Mouse (Mus musculus) brain, embryonic 14.5 days (tissue): ENCODE data around the gene Sh3pxd2a. TPM values are rescaled to one million over a fixed set of nuclear protein-coding genes. Genes with fewer than 3 reads are reported as not detected.

Experiments
- DNase-seq: peaks from one replicate; pipeline ENCODE4 v3.0.0-alpha.2; 2011; ENCODE audit warnings: low read depth
- CTCF ChIP-seq: fragments of 200-500 bp; IDR thresholded peaks from 2 replicates; pipeline ENCODE4 v1.5.1; 2012; ENCODE audit warnings: inconsistent platforms, mild to moderate bottlenecking, moderate library complexity, borderline replicate concordance; ENCODE audit not compliant: insufficient read depth, insufficient read length; ENCODE audit errors: extremely low read depth
- POLR2A ChIP-seq: fragments of 200-500 bp; IDR thresholded peaks from 2 replicates; pipeline ENCODE4 v1.6.1; 2012; ENCODE audit warnings: mild to moderate bottlenecking, inconsistent platforms, borderline replicate concordance; ENCODE audit not compliant: poor library complexity, insufficient read depth, insufficient read length, severe bottlenecking; ENCODE audit errors: extremely low read depth
- polyA plus RNA-seq: library from polyadenylated mRNA; depleted of rRNA; stranded (reverse); fragments of >200 nt; gene quantifications from 2 replicates; pipeline ENCODE4 v1.2.3, GENCODE M21; 2012

The Sh3pxd2a gene
- polyA plus RNA-seq, 1 experiment, result 14.5 TPM

DNA sequence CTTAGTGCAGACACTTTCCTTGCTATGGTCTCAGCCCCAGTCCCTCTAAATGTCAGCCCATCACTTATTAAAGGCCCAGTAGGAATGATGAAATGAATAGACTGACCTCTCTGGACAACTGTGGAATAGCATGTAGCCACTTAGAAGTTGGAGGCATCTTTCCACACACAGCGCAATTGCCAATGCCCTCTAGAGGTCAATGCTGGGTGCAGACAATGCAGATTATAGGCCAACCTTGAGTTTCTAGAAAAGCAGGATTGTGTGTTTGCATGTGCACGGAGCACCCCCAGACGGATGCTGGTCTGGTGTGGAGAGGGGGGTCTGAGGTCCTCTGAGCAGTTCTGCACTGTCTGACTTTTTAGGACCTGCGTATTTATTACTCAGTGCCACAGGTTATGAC is 39.4 kb upstream of the Sh3pxd2a start:
- TF ChIP-seq POLR2A, result no peak
- TF ChIP-seq CTCF, result peak; percentile 54; the same call in 1 of the 2 replicates
- DNase-seq, result peak; percentile 60

DNA sequence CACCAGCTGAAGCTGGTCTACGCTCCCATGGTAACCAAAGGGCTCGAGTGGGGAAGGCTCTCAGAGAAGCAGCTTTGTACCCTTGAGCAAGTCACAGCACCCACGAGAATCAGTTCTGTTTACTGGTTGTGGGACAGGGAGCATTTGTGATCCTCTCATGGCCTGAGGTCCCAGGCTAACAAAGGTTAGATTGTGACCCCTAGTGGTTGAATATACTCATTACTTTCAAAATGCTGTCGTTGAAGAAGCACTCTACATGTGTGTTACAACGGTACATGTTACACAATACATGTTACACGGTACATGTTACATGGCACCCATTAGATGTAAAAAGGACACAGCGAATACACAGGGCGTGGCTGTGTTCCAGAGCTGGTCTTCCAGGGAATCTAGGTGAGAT is 38.4 kb upstream of the Sh3pxd2a start:
- DNase-seq, result peak; percentile 58
- TF ChIP-seq CTCF, result peak; percentile 33; the same call in 1 of the 2 replicates
- no peak for TF ChIP-seq POLR2A

DNA sequence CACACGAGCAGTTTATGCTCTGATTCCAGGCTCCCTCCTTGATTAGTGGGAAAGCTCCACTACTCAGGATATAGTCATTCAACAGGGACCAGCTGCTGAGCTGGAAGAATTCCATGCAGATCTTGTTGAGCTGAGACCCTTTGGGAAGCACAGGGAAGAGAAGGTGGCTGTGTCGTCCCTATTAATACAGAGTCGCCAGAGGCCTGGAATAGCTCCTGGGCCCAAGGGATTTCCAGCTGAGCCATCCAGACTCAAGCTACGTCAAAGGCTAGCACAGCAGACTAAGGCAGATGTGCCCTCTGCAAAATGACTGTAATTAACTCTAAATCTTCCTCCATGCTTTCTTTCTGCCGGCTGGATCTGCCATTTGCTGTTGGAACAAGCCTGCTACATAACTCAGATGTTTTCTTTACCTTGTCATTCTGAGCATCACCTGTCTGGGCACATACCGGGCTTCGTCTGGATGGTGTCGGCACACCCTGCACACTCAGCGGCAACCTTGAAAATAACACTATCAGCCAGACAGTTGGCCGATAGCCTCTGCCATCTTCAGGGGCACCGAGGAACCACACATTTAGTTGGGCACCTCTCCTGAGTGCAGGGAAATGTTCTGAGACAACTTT is 36.3 kb upstream of the Sh3pxd2a start:
- DNase-seq, result peak; percentile 33
- TF ChIP-seq CTCF (no peak), POLR2A (no peak)

DNA sequence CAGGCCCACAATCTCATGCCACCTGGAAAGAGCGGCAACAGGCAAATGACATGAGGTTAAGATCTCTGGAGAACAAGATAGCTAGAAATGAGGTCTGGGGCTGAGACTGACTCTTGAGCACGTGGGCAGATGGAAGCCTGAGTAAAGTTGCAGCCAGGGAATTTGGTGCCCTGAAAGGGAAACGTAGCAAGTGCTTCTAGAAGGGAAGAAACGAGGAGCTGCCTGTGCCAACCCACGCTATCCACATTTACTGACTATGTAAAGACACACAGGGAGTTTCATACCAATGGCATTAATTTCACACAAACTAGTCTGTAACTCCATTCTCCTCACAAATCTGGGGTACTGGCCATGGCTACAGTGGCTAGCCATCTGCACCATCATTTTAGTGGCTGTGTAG is 35.6 kb upstream of the Sh3pxd2a start:
- no peak for DNase-seq

DNA sequence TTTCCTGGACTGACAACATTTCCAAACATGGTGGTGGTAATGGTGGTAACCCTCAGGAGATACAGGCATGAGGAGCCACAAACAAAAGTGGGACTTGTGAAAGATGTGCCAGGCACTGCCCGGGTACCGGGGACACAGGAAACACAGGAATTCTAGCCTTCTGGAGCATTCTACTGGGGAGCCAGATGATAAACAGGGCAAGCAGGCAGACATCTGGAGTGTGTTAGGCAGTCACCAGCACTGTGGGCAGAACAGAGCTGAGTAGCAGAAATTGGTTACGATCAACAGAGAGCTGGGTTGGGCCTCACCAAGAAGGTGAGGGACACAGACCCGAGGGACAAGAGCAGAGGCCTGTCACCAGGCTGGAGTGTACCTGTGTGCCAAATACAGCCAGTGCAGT is 34.7 kb upstream of the Sh3pxd2a start:
- DNase-seq, result no peak
- TF ChIP-seq POLR2A, result no peak

More for the DNA sequence above, 35.6 kb upstream of the Sh3pxd2a start:
- TF ChIP-seq CTCF, result no peak
- no peak for TF ChIP-seq POLR2A

DNA sequence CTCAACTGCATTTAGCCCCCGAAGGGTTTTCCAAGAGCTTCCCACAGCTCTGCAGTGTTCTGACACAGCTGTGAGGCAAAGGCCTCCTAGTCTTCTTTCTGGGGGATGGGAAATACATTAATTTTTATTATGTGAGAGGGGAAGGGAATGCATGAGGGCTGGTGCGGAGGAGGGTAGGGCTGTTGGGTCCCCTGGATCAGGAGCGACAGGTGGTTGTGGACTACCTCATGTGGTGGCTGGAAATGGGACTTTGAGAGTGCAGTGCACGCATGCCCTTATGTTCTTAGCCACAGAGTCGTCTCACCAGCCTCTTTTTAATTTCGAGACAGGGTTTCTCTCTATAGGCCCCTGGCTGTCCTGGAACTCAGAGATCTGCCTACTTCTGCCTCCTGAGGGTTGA is 33.5 kb upstream of the Sh3pxd2a start:
- TF ChIP-seq CTCF, result no peak
- no peak for TF ChIP-seq POLR2A
- no peak for DNase-seq

DNA sequence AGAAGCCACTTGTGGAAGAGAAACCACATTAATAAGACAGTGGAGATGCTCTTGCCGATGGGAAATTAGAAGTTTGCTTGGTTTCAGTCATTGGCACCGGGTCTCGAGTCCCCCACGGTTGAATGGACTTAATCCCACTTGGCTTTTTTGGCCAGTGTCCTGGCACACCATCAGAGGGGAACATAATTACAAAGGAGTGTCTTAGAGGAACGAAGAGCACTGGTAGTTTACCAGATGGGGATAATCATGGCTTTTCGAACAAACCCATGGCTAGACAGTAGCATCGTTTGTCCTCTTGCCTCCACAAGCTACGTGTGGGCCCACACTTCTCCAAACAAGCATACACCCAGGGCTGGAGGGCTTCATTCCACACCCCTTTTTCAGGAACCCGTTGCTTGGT is 33.1 kb upstream of the Sh3pxd2a start:
- DNase-seq, result peak; percentile 53
- TF ChIP-seq CTCF (no peak), POLR2A (no peak)

DNA sequence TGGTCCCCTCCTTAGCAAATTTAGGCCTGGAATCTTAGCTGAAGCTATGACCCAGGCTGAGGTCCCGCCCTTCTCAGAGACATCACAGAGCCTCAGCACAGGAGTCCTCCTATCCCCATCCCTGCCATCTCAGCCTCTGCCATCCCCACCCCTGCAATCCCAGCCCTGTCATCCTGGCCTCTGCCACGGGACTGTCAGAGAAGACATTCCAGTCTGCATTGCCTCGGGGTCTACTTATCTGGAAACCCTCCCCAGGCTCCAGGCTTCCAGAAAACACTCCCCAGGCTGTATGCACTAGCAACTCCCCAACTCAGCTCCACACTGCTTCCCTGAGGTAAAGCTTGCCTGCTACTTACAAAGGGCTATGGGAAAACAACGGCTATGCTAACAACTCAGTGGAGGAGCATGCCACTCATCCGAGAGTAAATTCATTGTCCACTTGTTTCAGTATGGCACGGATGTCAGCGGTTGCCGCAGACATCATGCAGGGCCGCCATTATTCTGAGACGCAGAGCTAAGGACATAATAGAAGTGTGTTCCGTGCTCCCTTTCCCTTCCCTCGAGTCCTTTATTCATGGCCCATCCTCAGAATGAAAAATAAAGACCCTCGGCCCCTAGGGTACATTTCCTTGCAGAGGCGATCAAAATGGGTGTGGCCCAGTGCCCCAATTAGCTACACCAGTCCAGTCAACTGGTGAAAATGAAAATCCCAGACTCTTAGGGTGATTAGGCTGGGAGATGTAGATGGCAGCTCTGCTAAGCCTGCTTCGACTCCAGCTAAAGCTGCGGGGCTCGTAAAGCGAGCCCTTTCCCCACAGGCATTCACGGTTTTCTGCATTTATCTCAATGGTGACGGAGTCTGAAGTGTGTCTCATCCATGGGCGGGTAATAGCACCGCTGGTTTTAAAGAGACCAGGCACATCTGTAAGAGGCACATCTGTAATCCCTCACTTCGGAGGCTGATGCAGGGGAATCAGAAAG is 29.1 kb upstream of the Sh3pxd2a start:
- TF ChIP-seq POLR2A (no peak), CTCF (no peak)

DNA sequence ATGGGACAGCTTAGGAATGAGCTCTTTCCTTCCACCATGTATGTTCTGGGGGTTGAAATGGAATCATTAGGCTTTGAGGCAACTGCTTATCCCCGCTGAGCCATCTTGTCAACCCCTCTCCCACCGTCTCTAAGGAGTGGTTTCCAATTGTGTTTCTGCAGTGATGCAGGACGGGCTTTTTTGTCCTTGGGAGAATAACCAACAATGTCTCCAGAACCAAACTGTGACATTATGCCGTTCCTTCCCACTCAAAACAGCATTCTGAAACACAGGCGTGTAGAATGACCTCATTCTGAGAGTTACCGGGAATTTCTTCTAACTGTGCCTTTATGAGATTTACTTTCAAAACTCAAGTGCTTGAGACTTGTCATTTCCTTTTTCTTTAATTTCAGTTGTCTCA is 28.2 kb upstream of the Sh3pxd2a start:
- peak; percentile 61 for DNase-seq
- TF ChIP-seq POLR2A (no peak), CTCF (no peak)

More for the DNA sequence above, 29.1 kb upstream of the Sh3pxd2a start:
- DNase-seq, result peak; percentile 83

DNA sequence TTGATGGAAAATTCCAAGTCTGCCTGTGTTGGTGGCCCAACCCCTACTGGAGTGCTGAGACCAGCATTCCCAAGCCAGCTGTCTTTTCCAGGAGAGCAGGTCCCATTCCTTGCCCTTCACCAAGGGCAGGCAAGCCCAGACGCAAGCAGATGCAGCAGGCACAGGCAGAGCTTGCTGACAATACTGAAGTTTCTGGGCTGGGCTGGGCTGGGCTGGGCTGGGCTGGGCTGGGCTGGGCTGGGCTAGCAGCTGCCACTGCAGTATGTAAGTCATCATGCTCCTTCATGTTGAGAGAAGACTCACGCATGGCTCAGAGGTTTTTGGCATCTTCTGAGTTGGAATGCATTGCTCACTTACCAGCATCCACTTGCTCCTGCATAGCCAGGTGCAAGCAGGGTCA is 27.7 kb upstream of the Sh3pxd2a start:
- TF ChIP-seq POLR2A, result no peak
- no peak for TF ChIP-seq CTCF
- no peak for DNase-seq

DNA sequence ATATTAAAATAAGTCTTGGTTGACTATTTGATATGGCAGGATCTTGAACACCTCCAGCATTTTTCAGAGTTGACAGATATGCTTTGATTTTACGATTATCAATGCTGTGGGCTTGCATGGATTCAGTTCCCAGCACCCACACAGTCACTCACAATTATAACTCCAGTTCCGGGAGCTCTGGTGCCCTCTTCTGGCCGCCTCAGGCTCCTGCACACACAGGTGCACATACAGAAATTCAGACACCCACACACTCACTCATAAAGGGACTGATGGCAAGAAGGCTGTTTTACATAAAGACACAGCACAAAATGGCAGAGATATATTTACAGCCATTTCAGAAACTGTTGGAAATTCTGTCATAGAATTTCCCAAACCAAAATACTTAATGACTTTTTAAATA is 25.0 kb upstream of the Sh3pxd2a start:
- DNase-seq, result no peak
- TF ChIP-seq POLR2A (no peak), CTCF (peak; percentile 12; the same call in 1 of the 2 replicates)

DNA sequence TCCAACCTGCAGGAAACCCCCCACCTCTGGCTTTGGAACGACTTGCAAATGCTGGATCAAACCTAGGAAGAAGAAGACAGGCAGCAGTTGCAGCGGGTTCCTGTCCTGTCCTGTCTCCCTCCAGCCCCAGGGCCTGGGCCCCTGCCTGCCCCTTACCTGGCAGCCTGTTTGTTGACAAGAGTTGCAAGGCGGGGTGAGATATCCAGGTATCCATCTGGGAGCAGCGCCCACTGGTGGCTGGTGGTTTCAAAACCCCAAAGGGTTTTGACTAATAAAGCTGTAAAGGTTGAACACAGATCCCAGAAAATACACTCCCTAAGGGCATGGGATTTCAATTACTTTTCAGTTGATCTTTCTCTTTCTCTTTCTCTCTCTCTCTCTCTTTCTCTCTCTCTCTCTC is 24.0 kb upstream of the Sh3pxd2a start:
- DNase-seq, result no peak
- TF ChIP-seq POLR2A (no peak), CTCF (peak; percentile 33; the same call in 1 of the 2 replicates)

DNA sequence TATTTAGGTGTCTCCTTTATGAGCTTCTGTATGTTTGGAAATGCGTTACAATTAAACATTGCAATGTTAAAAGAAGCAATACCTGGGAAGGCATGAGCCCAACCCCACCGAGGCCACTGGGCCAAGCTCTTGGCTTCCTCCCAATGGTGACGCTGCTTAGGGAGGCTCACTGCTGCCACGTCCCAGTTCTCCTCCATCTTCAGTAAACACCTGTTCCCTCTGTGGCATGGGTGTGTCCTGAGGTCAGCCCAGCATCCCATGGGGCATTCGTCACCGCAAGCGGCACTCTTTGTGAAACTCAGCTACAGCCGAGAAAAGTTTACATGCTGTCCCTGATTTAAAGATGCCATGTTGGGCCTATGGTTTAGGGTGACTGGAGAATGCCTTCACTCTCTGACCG is 23.4 kb upstream of the Sh3pxd2a start:
- TF ChIP-seq POLR2A (no peak), CTCF (no peak)
- no peak for DNase-seq
